Mouse (Mus musculus) CD8-positive naive resting alpha-beta T cell, adult 2 months (primary cell): Measurements from ENCODE around the gene Iqsec1.
A peak's percentile ranks its signal among the peaks of the same experiment; 100 is the strongest.

ENCODE experiments used
- DNase-seq, 2 experiments: peaks; one replicate each; pipeline ENCODE4 v3.0.0; 2022; ENCODE audit warnings: low read depth in 2 of 2, low spot score in 2 of 2

Iqsec1 gene

GRCm38 (mm10) chr6:90988648-90989317, at the start of gene Iqsec1:
Gene Iqsec1, minus strand, starts transcription at chr6:90988685.
- DNase-seq, result peak; percentile 41 to 63

- DNase-seq, result no peak
Measured at GRCm38 (mm10) chr6:91028256-91028655, 39.8 kb upstream of the Iqsec1 start.

- no peak for DNase-seq
Measured at GRCm38 (mm10) chr6:91020810-91021209, 32.3 kb upstream of the Iqsec1 start.

- DNase-seq, result no peak
Measured at GRCm38 (mm10) chr6:91016600-91017230, 28.2 kb upstream of the Iqsec1 start.

GRCm38 (mm10) chr6:91014198-91014958, 25.9 kb upstream of the Iqsec1 start:
- no peak for DNase-seq

GRCm38 (mm10) chr6:91012458-91012857, 24.0 kb upstream of the Iqsec1 start:
- no peak for DNase-seq

GRCm38 (mm10) chr6:91011568-91011967, 23.1 kb upstream of the Iqsec1 start:
- DNase-seq, result no peak

- no peak for DNase-seq
Measured at GRCm38 (mm10) chr6:91008284-91008830, 19.9 kb upstream of the Iqsec1 start.

GRCm38 (mm10) chr6:91007207-91007606, 18.7 kb upstream of the Iqsec1 start:
- DNase-seq, result no peak

GRCm38 (mm10) chr6:91004157-91004556, 15.7 kb upstream of the Iqsec1 start:
- no peak for DNase-seq

- no peak for DNase-seq
Measured at GRCm38 (mm10) chr6:91003310-91003995, 15.0 kb upstream of the Iqsec1 start.

GRCm38 (mm10) chr6:91001566-91001965, 13.1 kb upstream of the Iqsec1 start:
- DNase-seq, result no peak

- no peak for DNase-seq
Measured at GRCm38 (mm10) chr6:91000819-91001525, 12.5 kb upstream of the Iqsec1 start.

- DNase-seq, result no peak
Measured at GRCm38 (mm10) chr6:90999176-90999575, 10.7 kb upstream of the Iqsec1 start.

- no peak for DNase-seq
Measured at GRCm38 (mm10) chr6:90997025-90997424, 8.5 kb upstream of the Iqsec1 start.

GRCm38 (mm10) chr6:90996181-90996580, 7.7 kb upstream of the Iqsec1 start:
- no peak for DNase-seq

GRCm38 (mm10) chr6:90988299-90988625, 223 bp downstream of the Iqsec1 start:
- no peak for DNase-seq

- peak; percentile 3 to 6 for DNase-seq
Measured at GRCm38 (mm10) chr6:90987561-90988298, 755 bp downstream of the Iqsec1 start.

GRCm38 (mm10) chr6:90984101-90984500, 4.4 kb downstream of the Iqsec1 start:
- DNase-seq, result no peak

GRCm38 (mm10) chr6:90974279-90974678, 14.2 kb downstream of the Iqsec1 start:
- no peak for DNase-seq
